8 mouse cellular contexts compared by ENCODE assay signal in the genomic region with DNA sequence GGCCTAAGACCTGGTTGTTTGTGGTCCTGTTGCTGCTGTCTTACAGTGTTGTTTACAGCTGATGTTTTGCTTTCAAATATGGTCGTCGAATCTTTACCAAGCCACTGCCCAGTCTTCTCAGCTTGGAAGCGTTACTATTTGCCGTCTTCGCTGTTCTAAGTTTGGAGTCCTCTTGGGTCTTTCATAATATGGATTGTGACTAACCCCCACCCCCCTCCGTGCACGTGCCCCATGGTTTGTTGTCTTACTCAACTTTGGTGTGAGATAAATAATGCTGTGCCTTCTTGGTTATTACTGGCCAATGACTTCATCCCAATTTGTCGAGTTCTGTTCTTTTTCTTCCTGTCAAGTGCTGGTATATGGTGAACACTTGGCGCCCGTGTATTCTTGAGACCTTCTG. TPM values are rescaled to one million over a fixed set of nuclear protein-coding genes. Genes with fewer than 3 reads are reported as not detected.
DNase-seq lines count a peak whose midpoint lies in the region; ATAC-seq and TF ChIP-seq lines count a peak whose summit lies in the region.

No protein-coding gene starts in this region.

- no peak for ATAC-seq in erythroblast, adult 5-6 weeks (replicated peaks; ENCODE audit: low FRiP score, poor library complexity, severe bottlenecking)
- ATAC-seq in heart, embryonic 13.5 days (ENCODE audit: extremely low read depth, insufficient number of reproducible peaks, low FRiP score, low TSS enrichment) = no peak

- intact Hi-C loops in left cerebral cortex, postnatal 36 days (cut with DNase I) = no loop called here

- TF ChIP-seq EP300 in ES-Bruce4 (IDR thresholded peaks at IDR 0.05; ENCODE audit: insufficient read depth, low read depth, low read length) = no peak

- peaks cover 5% of the 10 kb centered on the region for H3K9me3 ChIP-seq in erythroblast, embryonic 14.5 days (ENCODE audit: control insufficient read depth, low read length)
- peaks cover 5% of the 10 kb centered on the region; the same call in 1 of the 2 replicates for H3K9me3 ChIP-seq in ES-Bruce4 (replicated peaks; ENCODE audit: control insufficient read depth, insufficient read depth, low read length, poor library complexity, severe bottlenecking)
- no peaks in the 10 kb centered on the region for H3K9me3 ChIP-seq in heart, embryonic 13.5 days

- peak; percentile 2 for DNase-seq in lung, postnatal 25 days (ENCODE audit: low spot score)
- no peak for DNase-seq in urinary bladder, postnatal 36 days (ENCODE audit: low spot score in 2 of 2)
- DNase-seq in gastrocnemius, postnatal 10 days = no peak
- no peak for DNase-seq in left cerebral cortex, postnatal 36 days (ENCODE audit: low spot score in 2 of 2)

- 74% methylated on average over 10 of the region's 10 CpGs for WGBS in heart, embryonic 13.5 days

- H3K4me2 ChIP-seq in heart, embryonic 13.5 days = peak overlapping the region; percentile 73

- peak overlapping the region; percentile 72 for H3K4me3 ChIP-seq in erythroblast, embryonic 14.5 days (replicated peaks)
- H3K4me3 ChIP-seq in ES-Bruce4 (ENCODE audit: low read depth, low read length) = no peak overlapping the region
- H3K4me3 ChIP-seq in heart, embryonic 13.5 days = peak overlapping the region; percentile 72

- no peak for TF ChIP-seq POLR2A in ES-Bruce4 (IDR thresholded peaks at IDR 0.05; ENCODE audit: insufficient read depth, low read length)

- no peaks in the 10 kb centered on the region for H3K27me3 ChIP-seq in erythroblast, embryonic 14.5 days (ENCODE audit: control insufficient read depth)
- no peaks in the 10 kb centered on the region for H3K27me3 ChIP-seq in ES-Bruce4 (ENCODE audit: control insufficient read depth, insufficient read depth, low read length, poor library complexity, severe bottlenecking)
- H3K27me3 ChIP-seq in heart, embryonic 13.5 days (replicated peaks) = no peaks in the 10 kb centered on the region

- no peaks in the 10 kb centered on the region for H3K36me3 ChIP-seq in erythroblast, embryonic 14.5 days (ENCODE audit: control insufficient read depth)
- H3K36me3 ChIP-seq in ES-Bruce4 (ENCODE audit: control insufficient read depth, insufficient read depth, low read length, poor library complexity, severe bottlenecking) = no peaks in the 10 kb centered on the region
- H3K36me3 ChIP-seq in heart, embryonic 13.5 days = no peaks in the 10 kb centered on the region

- no peak for TF ChIP-seq CTCF in ES-Bruce4 (IDR thresholded peaks at IDR 0.05; ENCODE audit: low read depth, low read length)

- peak overlapping the region; percentile 75; the same call in 1 of the 2 replicates for H3K9ac ChIP-seq in ES-Bruce4 (ENCODE audit: low read depth, poor library complexity, severe bottlenecking)
- peak overlapping the region; percentile 88 for H3K9ac ChIP-seq in heart, embryonic 13.5 days

- H3K4me1 ChIP-seq in erythroblast, embryonic 14.5 days (ENCODE audit: control insufficient read depth) = peaks cover 29% of the 10 kb centered on the region
- no peaks in the 10 kb centered on the region for H3K4me1 ChIP-seq in ES-Bruce4 (ENCODE audit: control insufficient read depth, insufficient read depth, low read length)
- peaks cover 23% of the 10 kb centered on the region for H3K4me1 ChIP-seq in heart, embryonic 13.5 days

- H3K27ac ChIP-seq in ES-Bruce4 (ENCODE audit: insufficient read depth, low read length) = no peak overlapping the region
- no peak overlapping the region; the same call in 1 of the 2 replicates for H3K27ac ChIP-seq in heart, embryonic 13.5 days (replicated peaks)

RNA-seq across cellular contexts. Expression of gene Fbxl4, which starts 1.1 kb away (rescaled TPM):
- polyA plus RNA-seq in erythroblast, embryonic 14.5 days (2012) = 0.01 and 0.11 TPM in 2 replicates
- 0.63 and 0.96 TPM in 2 replicates for total RNA-seq in erythroblast, adult 5-6 weeks (2015; ENCODE audit: low replicate concordance)
- 2.0 and 2.8 TPM in 2 replicates for total RNA-seq in erythroblast, adult 5-6 weeks (2017; ENCODE audit: low replicate concordance)
- polyA plus RNA-seq in ES-Bruce4 (2011; ENCODE audit: insufficient read depth, insufficient read length, low read depth, missing spikeins) = 13.5 and 16.8 TPM in 2 replicates
- 9.9 and 11.3 TPM in 2 replicates for polyA plus RNA-seq in heart, embryonic 13.5 days (2015; fragmentation: Nextera tagmentation; extraction: Ambion mirVana)
- 10 to 100 TPM; 14.1 to 16.0 TPM for total RNA-seq in gastrocnemius, postnatal 10 days (2021)
- 10 to 100 TPM; 14.0 to 20.8 TPM for total RNA-seq in left cerebral cortex, postnatal 36 days (2021)
